Mouse (Mus musculus): Measurements from ENCODE around the gene Cdc42bpg. TPM values are rescaled to one million over a fixed set of nuclear protein-coding genes. Genes with fewer than 3 reads are reported as not detected.
"Not testable (repeated sequence)": the region's sequence is repeated elsewhere in the genome, so short reads cannot be mapped to it uniquely, and the experiment has no call there.

Gene Cdc42bpg
- total RNA-seq, 4 experiments from 2014 or later = 5.4 to 7.4 (median 5.5) TPM

GRCm38 (mm10) chr19:6276426-6277421, 29.5 kb upstream of the Cdc42bpg start, which contains the start of gene Ehd1:
TSS of gene Ehd1 (plus strand) at chr19:6276725.
- peak; percentile 85 to 97 for DNase-seq (ENCODE audit: low spot score in 2 of 2)

GRCm38 (mm10) chr19:6277661-6278438, 28.4 kb upstream of the Cdc42bpg start:
- DNase-seq (ENCODE audit: low spot score in 2 of 2) = no peak

GRCm38 (mm10) chr19:6278439-6279073, 27.7 kb upstream of the Cdc42bpg start:
- DNase-seq (ENCODE audit: low spot score in 2 of 2) = no peak

DNA sequence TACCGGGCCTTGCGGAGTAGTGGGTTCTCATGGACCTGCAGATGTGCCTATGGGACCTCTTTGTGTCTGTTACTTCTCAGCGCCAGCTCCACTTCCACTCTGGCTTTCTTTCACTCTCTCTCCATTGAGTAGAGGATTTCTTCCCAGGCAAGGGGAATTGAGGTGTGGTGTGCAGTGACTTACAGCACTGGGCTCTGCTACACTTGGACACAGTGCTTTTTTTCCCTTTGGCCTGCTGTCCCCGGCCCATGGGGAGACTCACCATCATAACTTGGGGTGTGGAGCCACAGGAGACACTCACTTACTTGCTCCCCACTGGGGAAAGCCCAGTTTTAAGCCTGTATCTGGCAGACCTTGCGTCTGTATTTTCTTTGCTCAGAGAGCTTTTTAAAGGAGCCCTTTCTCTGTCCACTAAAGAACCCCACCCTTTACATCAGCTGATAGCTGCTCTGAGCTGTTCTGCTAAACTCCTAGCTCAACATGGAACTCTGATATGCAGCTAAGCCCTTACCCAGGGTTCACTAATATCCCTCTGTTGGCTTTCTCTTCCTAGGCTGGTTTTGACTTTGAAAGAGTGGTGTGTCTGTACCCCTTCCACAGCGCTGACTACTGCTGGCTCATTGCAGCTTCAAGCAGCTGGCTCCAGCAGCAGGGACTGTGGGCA, 26.6 kb upstream of the Cdc42bpg start:
- no peak for DNase-seq (ENCODE audit: low spot score in 2 of 2)

DNA sequence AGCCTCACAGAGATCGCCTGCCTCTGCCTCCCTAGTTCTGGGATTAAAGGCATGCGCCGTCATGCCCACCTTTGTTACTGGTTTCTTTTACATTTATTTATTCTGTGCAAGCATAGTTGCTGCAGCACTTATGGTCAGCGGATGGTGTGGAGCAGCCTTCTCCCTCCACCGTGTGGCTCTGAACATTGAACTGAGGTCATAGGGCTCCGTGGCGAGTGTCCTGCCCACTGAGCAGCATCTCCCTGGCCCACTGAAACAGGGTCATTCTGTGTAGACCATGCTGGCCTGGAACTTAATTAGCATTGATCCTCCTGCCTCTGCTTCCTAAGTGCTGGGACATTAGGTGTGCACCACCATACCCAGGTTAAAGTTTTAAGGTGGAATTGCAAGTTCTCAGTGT, 25.7 kb upstream of the Cdc42bpg start:
- no peak for DNase-seq (ENCODE audit: low spot score in 2 of 2)

DNA sequence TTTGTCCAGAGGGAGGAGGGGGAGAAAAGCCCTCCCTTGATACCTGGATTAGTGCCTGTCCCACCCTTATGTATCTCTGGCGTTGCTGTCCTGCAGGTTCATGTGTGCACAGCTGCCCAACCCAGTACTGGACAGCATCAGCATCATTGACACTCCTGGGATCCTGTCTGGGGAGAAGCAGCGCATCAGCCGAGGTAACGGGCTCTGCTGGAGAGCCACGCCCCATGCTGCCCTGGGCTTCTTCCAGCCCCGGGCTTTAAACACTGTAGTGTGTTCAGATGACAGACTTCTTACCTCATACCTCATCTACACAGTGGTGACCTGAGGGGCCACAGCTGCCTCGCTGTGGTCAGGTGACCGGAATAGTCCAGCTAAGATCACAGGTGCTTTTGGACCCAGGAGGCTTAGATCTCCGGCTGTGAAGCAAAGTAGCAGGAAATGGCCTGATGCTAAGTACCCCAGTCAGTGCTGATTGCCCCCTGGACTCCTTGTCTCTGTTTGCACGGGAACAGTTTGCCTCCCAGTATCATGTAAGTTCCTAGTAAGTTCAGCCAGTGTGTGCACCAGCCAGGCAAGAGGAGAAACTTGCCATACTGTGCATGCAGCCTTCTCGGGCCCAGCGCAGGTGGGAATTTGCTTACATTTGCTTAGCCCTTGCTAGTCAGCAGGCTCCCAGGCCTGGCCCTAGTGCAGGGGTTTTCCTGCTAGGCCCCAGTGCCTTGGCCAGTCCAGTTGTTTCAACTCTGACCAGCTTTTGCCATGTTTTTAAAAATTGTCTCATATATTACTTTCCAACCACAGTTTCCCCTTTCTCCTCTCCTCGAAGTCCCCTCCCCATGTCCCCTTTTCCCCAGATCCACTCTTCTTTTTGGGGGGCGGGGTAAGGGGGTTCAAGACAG, 24.9 kb upstream of the Cdc42bpg start:
- DNase-seq (ENCODE audit: low spot score in 2 of 2) = no peak

GRCm38 (mm10) chr19:6283001-6283400, 23.3 kb upstream of the Cdc42bpg start:
- DNase-seq (ENCODE audit: low spot score in 2 of 2) = no peak

- no peak for DNase-seq (ENCODE audit: low spot score in 2 of 2)
These were observed 21.8 kb upstream of the Cdc42bpg start for GRCm38 (mm10) chr19:6284502-6284901.

DNA sequence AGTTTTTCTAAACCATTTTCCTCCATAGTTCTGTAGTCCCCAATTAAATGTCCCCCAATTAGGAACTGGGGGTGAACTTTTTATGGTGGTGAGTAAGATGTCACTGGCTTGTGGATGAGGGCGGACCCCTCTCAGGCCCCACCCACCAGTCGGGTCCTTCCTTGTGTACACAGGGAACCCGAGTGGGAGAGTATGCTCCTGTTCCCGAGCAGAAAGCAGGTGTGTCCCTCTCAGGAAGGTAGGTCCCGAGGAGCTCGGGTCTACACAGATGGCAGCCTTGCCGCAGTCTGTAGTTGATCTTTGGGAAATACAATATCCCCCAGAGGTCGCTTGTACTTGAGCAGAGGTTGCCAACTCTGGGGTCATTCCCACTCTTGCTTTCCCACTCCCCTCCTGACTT, 21.0 kb upstream of the Cdc42bpg start:
- no peak for DNase-seq (ENCODE audit: low spot score in 2 of 2)

DNA sequence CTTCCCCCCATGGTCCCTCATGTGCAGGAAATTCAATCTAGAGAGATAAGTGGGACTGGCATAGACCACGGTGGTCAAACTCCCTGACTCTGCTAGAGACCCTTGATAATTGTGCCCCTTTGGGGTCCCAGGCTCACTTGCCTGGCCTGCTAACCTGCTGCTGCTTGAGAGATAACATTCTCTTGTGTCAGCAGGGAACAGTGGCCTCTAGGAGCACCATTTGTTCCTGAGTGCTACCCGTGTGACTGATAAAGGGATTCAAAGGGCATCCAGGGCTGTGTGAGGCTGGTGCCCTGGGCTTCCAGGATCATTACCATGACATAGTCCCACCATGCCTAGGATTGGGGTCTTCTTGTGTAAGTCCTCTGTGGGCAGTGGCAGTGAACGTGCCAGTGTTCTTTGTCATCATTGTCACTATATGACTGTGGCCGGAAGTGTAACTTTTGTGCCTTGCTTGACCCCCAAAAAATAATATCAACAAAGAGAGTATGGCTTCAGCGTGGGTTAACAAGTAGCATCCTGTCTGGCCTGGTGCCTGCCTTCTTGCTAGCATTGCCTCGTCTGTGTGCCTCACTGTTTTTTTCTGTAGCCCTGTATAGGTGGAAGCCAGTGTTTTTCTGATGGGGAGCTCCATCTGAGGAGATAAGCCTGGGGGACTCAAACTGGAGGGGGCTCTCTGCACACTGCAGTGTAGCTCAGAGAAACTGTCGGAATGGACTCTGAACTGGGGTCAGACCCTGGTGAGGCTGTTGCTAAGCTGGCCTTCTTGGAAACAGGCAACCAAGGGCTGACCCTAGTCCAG, 20.4 kb upstream of the Cdc42bpg start:
- DNase-seq (ENCODE audit: low spot score in 2 of 2) = no peak

- DNase-seq (ENCODE audit: low spot score in 2 of 2) = no peak
These were observed 19.5 kb upstream of the Cdc42bpg start for GRCm38 (mm10) chr19:6286434-6287401.

DNA sequence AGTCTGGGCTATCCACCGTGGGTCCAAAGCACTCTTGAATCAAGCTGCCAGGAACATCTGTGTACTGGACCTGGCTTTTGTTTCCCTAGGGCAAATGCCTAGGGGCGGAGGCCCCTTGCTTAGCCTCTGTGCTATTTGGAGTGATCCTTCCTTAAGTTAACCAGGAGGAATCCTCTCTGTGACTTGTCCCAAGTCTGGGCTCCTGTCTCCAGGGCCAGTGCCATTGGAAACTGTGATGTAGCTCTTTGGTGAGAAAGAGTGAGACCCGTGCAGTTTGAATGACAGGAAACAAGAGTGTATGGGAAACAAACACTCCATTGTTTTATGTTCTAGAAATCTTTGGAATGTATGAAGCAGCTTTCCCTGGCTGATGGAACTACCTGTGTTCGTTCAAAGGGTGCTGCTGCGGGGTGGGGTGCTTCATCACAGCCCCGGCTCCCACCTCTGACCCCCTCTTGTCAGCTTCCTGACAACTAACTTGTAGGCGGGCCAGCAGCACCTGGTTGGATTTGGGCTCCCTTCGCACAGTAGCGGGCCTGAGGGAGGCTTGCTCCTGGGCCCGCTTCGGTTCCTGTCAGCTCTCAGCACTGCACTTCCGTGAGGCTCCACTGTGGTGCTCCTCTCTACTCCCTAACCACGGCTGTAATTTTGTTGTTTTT, 17.9 kb upstream of the Cdc42bpg start:
- DNase-seq (ENCODE audit: low spot score in 2 of 2) = no peak

GRCm38 (mm10) chr19:6289696-6290238, 16.5 kb upstream of the Cdc42bpg start:
- DNase-seq (ENCODE audit: low spot score in 2 of 2) = no peak

DNA sequence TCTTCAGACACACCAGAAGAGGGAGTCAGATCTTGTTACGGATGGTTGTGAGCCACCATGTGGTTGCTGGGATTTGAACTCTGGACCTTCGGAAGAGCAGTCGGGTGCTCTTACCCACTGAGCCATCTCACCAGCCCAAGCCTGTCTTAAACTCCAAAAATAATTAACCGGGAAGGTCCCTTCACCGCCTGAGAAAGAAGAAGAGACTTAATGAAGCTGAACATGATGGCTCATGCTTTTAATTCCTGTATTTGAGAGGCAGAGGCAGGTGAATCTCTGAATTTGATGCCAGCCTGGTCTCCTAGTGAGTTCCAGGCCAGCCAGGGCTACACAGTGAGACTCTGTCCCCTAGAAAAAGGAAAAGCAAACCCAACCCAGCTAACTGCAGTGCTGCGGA, 15.5 kb upstream of the Cdc42bpg start:
- not testable (repeated sequence) for DNase-seq (ENCODE audit: low spot score in 2 of 2)

DNA sequence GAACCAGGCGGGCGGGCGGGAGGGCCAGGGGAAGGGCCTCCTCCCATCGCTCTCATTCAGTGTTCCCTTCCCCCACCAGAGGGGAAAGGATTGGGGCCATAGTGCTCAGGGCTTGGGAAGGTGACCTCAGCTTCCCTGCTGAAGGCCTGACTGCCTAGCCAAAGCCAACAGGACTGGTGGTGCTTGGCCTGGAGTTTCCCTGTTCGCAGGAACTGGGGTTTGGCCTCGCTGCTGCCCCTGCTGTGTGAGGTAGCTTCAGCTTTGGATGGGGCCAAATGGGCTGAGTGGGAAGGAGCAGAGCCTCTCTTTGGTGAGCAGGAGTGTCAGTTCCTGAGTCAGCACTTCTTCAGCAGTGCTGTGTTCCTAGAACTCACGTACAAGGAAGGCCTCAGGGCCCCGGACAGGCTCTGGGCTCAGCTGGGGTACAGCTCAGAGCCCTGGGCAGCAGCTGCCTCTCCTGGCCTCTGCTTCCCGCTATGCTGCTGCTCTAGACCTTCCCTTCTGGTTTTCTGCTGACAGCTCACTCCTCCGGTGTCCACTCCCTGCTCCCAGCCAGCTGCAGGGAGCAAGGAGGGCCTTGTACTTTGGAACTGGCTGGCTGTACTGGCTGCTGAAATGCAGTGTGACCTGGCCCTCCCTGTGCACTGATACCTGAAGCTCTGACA, 15.0 kb upstream of the Cdc42bpg start:
- DNase-seq (ENCODE audit: low spot score in 2 of 2) = no peak

DNA sequence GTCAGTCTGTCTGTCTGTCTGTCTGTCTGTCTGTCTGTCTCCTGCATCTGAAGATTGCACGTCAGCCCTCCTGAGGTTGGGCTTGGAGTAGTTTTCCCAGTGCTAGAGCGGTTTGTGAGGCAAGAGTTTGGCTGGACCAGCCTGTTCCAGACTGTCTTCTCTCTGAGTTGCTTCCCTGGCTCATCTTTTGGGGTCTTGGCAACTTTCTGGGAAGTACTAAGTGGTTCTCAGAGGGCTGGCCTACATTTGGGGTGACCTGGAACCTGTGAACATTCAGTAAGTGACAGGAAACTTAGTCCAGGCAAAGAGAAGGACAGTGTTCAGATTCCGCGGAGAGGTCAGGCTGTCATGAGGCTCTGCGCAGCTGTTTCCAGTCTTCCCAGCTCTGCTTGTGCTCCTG, 14.0 kb upstream of the Cdc42bpg start:
- no peak for DNase-seq (ENCODE audit: low spot score in 2 of 2)

DNA sequence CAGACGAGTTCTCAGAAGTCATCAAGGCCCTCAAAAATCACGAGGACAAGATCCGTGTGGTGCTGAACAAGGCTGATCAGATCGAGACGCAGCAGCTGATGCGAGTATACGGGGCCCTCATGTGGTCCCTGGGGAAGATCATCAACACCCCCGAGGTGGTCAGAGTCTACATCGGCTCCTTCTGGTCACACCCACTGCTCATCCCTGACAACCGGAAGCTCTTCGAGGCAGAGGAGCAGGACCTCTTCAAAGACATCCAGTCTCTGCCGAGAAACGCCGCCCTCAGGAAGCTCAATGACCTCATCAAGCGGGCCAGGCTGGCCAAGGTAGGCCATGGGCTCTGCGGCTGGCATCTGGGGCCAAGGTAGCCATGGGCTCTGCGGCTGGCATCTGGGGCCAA, 12.0 kb upstream of the Cdc42bpg start:
- no peak for DNase-seq (ENCODE audit: low spot score in 2 of 2)

Data from left cerebral cortex, adult 8-10 months (tissue).